Mouse (Mus musculus) hindbrain, embryonic 11.5 days (tissue): Measurements from ENCODE around the gene Gm44579. TPM values are rescaled to one million over a fixed set of nuclear protein-coding genes. Genes with fewer than 3 reads are reported as not detected.

ENCODE experiments used
- ATAC-seq: fragments of 200-750 bp; cut with Nextera tagmentation; 2 replicates; pipeline ENCODE4 v1.8.0; 2017; ENCODE audit warnings: mild to moderate bottlenecking, moderate TSS enrichment, moderate library complexity; ENCODE audit not compliant: low FRiP score
- DNase-seq: peaks from one replicate; pipeline ENCODE4 v3.0.0-alpha.2; 2015; ENCODE audit warnings: low spot score
- H3K27ac ChIP-seq: fragments of 300-500 bp; sonication (generic); 2 replicates; pipeline ENCODE4 v1.5.1; 2014; ENCODE audit warnings: mild to moderate bottlenecking, low read depth, low read length
- H3K27me3 ChIP-seq: fragments of 300-500 bp; sonication (generic); 2 replicates; pipeline ENCODE4 v1.6.1; 2014; ENCODE audit warnings: mild to moderate bottlenecking, low read length, moderate library complexity, mixed read lengths; ENCODE audit not compliant: control insufficient read depth, insufficient read depth
- H3K36me3 ChIP-seq: fragments of 300-500 bp; sonication (generic); 2 replicates; pipeline ENCODE4 v1.6.1; 2014; ENCODE audit warnings: mild to moderate bottlenecking, low read length, moderate library complexity, mixed read lengths; ENCODE audit not compliant: control insufficient read depth, insufficient read depth
- H3K4me1 ChIP-seq: fragments of 300-500 bp; sonication (generic); replicated peaks from 2 replicates; pipeline ENCODE4 v1.6.1; 2014; ENCODE audit warnings: low read length, mixed read lengths; ENCODE audit not compliant: control insufficient read depth, insufficient read depth
- H3K4me2 ChIP-seq: fragments of 300-500 bp; sonication (generic); replicated peaks from 2 replicates; pipeline ENCODE4 v1.6.1; 2014; ENCODE audit warnings: mild to moderate bottlenecking, low read depth, low read length
- H3K4me3 ChIP-seq: fragments of 300-500 bp; sonication (generic); 2 replicates; pipeline ENCODE4 v1.5.1; 2014; ENCODE audit warnings: low read depth, low read length
- H3K9ac ChIP-seq: fragments of 300-500 bp; sonication (generic); 2 replicates; pipeline ENCODE4 v1.6.1; 2014; ENCODE audit warnings: low read depth, low read length
- H3K9me3 ChIP-seq: fragments of 300-500 bp; sonication (generic); 2 replicates; pipeline ENCODE4 v1.6.1; 2016; ENCODE audit warnings: low read length; ENCODE audit not compliant: control insufficient read depth
- WGBS: fragments of 180-500 bp; shearing (Covaris S2); extraction: QIAGEN DNeasy Blood & Tissue Kit; methylation state at CpG from one replicate; pipeline ENCODE4 v1.1.7; 2014; 5-methylcytosine and 5-hydroxymethylcytosine counted together
- polyA plus RNA-seq: library from polyadenylated mRNA; unstranded; fragments of >200 nt; fragmentation: Nextera tagmentation; extraction: Ambion mirVana; gene quantifications from 2 replicates; pipeline ENCODE4 v1.2.1, GENCODE M21; 2014

Gm44579 gene
- polyA plus RNA-seq, 1 experiment from 2014 or later, result not detected

GRCm38 (mm10) chr15:98136871-98137270 lies 83.9 kb downstream of the Gm44579 start:
- Histone ChIP-seq H3K9me3 (no peaks in the 10 kb centered on the region), H3K4me2 (no peak overlapping the region), H3K36me3 (no peaks in the 10 kb centered on the region; the same call in 1 of the 2 replicates), H3K27ac (no peak overlapping the region), H3K4me1 (no peaks in the 10 kb centered on the region), H3K27me3 (no peaks in the 10 kb centered on the region), H3K9ac (no peak overlapping the region), H3K4me3 (no peak overlapping the region)
- no peak for ATAC-seq
- DNase-seq, result no peak
- 92% methylated on average over 9 of the region's 9 CpGs for WGBS

Other genes starting within 250 kb of the Gm44579 start
- gene Col2a1, start 216.3 kb downstream of the Gm44579 start, polyA plus RNA-seq, result 128 and 132 TPM in 2 replicates
- gene Pfkm, start 128.4 kb downstream of the Gm44579 start, polyA plus RNA-seq, result 32.1 and 32.6 TPM in 2 replicates
- gene Senp1, start 127.2 kb downstream of the Gm44579 start, polyA plus RNA-seq, result 40.6 and 41.5 TPM in 2 replicates
- gene Asb8, start 55.4 kb downstream of the Gm44579 start, polyA plus RNA-seq, result 47.6 and 53.2 TPM in 2 replicates
- 13.3 and 15.9 TPM in 2 replicates for gene Ccdc184, start 53.8 kb downstream of the Gm44579 start, polyA plus RNA-seq
- not detected in 2 replicates for gene Olfr288, start 25.4 kb downstream of the Gm44579 start, polyA plus RNA-seq
- gene Olfr287, start 79 bp upstream of the Gm44579 start, polyA plus RNA-seq, result not detected in 2 replicates
- gene Olfr286, start 13.5 kb upstream of the Gm44579 start, polyA plus RNA-seq, result not detected in 2 replicates
- not detected in 2 replicates for gene H1fnt, start 36.3 kb upstream of the Gm44579 start, polyA plus RNA-seq
- 1.7 and 2.1 TPM in 2 replicates for gene Zfp641, start 75.2 kb upstream of the Gm44579 start, polyA plus RNA-seq
- gene Olfr285, start 96.4 kb upstream of the Gm44579 start, polyA plus RNA-seq, result not detected in 2 replicates
- gene Olfr284, start 120.0 kb upstream of the Gm44579 start, polyA plus RNA-seq, result not detected in 2 replicates
- not detected in 2 replicates for gene Olfr283, start 160.0 kb upstream of the Gm44579 start, polyA plus RNA-seq
- not detected in 2 replicates for gene Olfr282, start 210.2 kb upstream of the Gm44579 start, polyA plus RNA-seq
- gene Olfr281, start 231.6 kb upstream of the Gm44579 start, polyA plus RNA-seq, result not detected in 2 replicates
- not detected in 2 replicates for gene OR5BS1P, start 248.9 kb upstream of the Gm44579 start, polyA plus RNA-seq